Mouse (Mus musculus) lung, postnatal 10 days (tissue): Measurements from ENCODE around the gene Gadl1.
A peak's percentile ranks its signal among the peaks of the same experiment; 100 is the strongest.

Source experiments
- DNase-seq: peaks from one replicate; pipeline ENCODE4 v3.0.0; 2021

Gadl1 gene

GRCm38 (mm10) chr9:115937915-115938314 lies 28.7 kb downstream of the Gadl1 start:
- no peak for DNase-seq

DNA sequence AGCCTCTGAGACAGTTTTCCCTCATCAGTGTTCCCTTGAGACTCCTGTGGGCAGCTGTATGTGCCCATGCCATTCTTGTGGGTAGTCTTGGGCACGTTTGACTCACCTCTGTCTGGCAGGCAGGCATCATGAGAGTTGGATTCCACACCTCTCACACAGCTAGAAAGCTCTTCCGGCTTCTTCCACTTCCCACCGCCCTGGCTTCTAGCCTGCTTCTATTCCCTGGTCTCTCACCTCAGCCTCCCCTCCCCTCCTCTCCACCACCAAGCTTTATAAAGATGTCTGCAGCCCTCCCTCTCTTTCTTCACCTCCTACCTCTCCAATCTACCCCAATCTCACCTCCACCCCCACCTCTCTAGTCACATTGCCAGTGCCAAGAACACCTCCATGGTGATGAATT lies 30.2 kb downstream of the Gadl1 start:
- no peak for DNase-seq

DNA sequence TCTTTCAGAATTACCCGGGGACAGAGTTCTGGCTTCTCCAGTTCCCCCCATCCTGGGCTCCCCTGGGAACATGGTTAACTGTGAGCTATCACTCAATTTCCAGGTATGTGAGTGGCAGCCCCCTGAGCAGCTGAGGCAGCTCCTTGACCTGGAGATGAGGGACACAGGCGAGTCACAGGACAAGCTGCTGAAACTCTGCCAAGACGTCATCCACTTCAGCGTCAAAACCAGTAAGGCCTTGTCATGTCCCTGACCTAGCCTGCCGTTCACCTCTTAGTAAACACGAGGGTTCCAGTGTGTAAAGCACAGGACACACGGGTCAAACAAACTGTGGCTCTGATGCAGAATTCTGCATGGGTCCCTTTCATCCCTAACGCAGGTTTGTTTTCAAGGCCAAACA lies 31.9 kb downstream of the Gadl1 start:
- no peak for DNase-seq

- DNase-seq, result no peak
Measured at GRCm38 (mm10) chr9:115942486-115942885, 33.2 kb downstream of the Gadl1 start.

GRCm38 (mm10) chr9:115942989-115943388 lies 33.7 kb downstream of the Gadl1 start:
- DNase-seq, result no peak

- no peak for DNase-seq
Measured at GRCm38 (mm10) chr9:115943577-115944320, 34.5 kb downstream of the Gadl1 start.

- DNase-seq, result no peak
Measured at GRCm38 (mm10) chr9:115965056-115965455, 55.8 kb downstream of the Gadl1 start.

GRCm38 (mm10) chr9:115966116-115966515 lies 56.9 kb downstream of the Gadl1 start:
- peak; percentile 13 for DNase-seq

DNA sequence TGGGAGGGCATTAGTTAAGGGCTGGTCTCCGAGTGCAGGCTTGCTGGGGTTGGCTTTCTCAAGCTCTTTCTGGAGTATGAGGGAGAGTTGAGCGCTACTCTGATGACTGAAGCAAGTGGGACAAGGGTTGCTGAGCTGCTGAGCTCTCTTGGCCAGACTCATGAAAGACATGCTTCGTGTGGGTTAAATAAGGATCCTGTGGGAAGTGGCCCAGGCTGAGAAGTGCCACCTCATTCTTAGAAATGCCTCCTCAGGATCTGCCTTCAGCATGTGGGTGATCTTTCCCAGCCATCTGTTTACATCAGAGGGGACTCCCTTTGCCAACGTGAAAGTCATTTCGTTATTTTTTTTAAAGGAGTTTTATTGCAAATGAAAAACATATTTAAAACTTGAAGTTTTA lies 57.5 kb downstream of the Gadl1 start:
- DNase-seq, result no peak

DNA sequence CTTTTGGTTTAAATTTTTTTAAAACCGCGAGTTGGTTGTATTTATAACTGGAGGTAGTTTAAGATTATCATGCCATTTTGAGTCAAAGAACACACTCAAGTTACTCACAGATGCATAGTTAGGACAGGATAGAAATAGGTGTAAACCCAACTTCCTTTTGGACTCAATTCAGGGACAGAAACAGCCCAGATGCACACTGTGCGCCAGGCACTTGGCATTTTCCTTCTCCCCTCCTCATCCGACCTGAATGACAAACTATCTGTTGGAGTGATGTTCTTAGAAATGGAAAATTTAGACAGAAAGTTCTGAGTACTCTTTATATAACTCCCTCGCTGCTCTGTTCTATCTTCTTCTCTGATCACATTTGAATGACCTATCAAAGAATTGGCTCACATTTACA lies 58.4 kb downstream of the Gadl1 start:
- no peak for DNase-seq

- DNase-seq, result no peak
Measured at GRCm38 (mm10) chr9:115976901-115977300, 67.6 kb downstream of the Gadl1 start.

DNA sequence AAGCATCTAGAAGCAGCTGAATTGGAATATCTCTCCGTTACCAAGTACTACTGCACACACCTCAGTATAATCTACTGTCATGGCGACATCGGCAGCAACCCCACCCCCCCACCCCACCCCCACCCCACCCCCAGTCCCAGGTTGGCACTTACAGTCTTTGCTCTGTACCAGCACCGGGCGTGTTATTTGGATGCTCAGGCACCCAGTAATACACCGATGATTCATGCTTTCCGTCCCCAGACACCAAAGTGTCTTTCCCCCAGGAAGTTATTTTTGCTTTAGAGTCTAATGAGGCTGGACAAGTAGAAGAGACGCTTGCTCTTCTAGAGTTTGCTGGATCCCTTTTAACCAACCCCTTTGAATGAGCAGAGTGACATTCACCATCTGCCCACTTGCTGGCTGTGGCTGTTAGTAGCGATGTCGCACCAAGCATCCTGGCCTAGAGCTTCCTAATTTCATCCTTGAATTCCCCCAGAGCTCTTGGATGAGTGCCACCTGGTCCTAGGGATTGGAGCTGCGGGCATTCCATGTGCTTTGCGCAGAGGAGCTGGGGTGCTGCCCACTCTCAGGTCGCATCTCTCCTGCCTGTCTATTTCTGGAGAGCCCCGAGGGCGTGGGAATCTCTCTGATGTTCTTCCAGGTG lies 68.5 kb downstream of the Gadl1 start:
- peak; percentile 3 for DNase-seq

GRCm38 (mm10) chr9:115978478-115978877 lies 69.2 kb downstream of the Gadl1 start:
- DNase-seq, result no peak

GRCm38 (mm10) chr9:115990661-115991060 lies 81.4 kb downstream of the Gadl1 start:
- DNase-seq, result no peak

- DNase-seq, result no peak
Measured at GRCm38 (mm10) chr9:115994772-115995171, 85.5 kb downstream of the Gadl1 start.

- DNase-seq, result no peak
Measured at GRCm38 (mm10) chr9:115995856-115996560, 86.8 kb downstream of the Gadl1 start.

DNA sequence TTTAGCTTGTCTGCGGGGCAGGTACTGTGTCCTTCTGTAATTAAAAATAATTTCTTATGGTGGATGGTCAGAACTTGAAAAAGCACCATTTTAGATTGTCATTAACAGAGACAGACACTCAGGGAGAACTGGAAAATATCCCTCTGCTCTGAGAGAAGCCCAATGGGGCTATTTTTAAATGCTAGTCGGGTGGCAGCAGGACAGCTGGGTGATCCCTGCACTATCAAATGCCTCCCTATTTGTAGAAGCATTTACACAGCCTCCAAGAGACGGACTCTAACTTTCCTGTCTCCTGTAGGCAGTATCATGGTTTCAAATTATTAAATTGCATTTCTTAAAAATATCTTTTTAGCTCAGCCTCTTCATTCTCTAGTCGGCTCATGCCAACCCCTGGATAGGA lies 89.1 kb downstream of the Gadl1 start:
- DNase-seq, result no peak

- DNase-seq, result no peak
Measured at GRCm38 (mm10) chr9:115999361-115999990, 90.2 kb downstream of the Gadl1 start.

DNA sequence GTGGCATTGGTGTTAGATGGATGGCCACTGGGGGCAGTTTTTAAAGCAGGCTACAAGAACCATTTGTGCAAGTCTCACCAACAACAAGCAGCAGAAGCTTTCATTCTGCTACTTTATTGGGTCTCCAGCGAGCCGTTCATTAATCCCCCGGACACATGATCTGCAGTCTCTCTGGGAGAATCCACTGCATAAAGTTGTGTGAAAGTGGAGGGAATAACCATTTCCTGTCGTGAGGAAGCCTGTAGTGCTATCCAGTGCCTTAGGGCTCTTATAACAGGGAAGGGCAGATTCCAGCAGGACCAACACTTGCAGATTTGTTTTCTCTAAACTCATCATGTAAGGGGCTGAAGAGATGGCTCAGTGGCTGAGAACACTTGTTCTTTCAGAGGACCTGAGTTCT lies 104.7 kb downstream of the Gadl1 start:
- no peak for DNase-seq

DNA sequence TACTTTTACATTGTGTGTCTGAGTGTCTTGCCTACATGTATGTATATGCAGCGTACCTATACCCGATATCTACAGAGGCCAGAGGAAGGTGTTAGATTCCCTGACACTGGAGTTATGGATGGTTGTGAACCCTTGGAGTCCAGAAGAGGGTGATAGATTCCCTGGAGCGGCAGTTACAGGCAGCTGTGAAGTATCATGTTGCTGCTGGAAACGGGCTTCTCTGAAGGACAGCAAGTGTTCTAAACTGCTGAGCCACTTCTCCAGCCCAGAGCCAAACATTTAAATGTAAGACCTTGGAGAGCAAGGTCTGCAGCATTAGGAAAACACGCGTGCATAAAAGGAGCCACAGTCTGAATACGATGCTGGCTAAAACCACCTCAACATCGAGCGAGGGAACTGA lies 107.0 kb downstream of the Gadl1 start:
- DNase-seq, result no peak

GRCm38 (mm10) chr9:116017091-116017490 lies 107.8 kb downstream of the Gadl1 start:
- DNase-seq, result no peak

GRCm38 (mm10) chr9:116018586-116018985 lies 109.3 kb downstream of the Gadl1 start:
- DNase-seq, result no peak

GRCm38 (mm10) chr9:116025371-116025770 lies 116.1 kb downstream of the Gadl1 start:
- no peak for DNase-seq

DNA sequence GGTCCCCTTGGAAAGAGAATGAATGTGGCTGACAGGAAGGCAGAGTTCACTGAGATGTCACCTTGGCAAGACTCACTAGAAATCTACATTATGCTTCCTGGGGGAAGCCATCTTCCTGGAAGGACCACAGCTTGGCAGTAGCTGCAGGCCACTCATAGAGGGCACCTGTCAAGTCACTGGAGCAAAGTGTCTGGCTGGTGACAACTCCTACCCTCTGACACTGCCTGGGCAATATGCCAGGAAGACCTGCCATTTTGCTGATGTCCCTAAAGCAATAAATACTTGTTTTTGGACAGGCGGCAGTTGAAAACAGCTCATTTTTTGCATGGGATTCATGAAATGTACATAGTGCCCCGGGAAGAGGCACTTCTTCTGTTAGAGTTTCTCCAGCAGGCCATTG lies 119.8 kb downstream of the Gadl1 start:
- no peak for DNase-seq
